Mouse (Mus musculus) heart, adult 2 months (tissue): Measurements from ENCODE around the gene Mindy4. TPM values are rescaled to one million over a fixed set of nuclear protein-coding genes. Genes with fewer than 3 reads are reported as not detected.

ENCODE experiments used
- DNase-seq, 2 experiments: peaks; one replicate each; pipeline ENCODE4 v3.0.0; 2021
- H3K27ac ChIP-seq: fragments of 200-600 bp; 2 replicates; pipeline ENCODE4 v1.8.1; 2022
- H3K27me3 ChIP-seq: fragments of 200-500 bp; 2 replicates; pipeline ENCODE4 v1.6.1; 2012; ENCODE audit warnings: mild to moderate bottlenecking, low read length, inconsistent platforms, mixed read lengths; ENCODE audit not compliant: control insufficient read depth, insufficient read depth
- H3K36me3 ChIP-seq: fragments of 200-500 bp; 2 replicates; pipeline ENCODE4 v1.6.1; 2012; ENCODE audit warnings: low read length, inconsistent platforms; ENCODE audit not compliant: control insufficient read depth, insufficient read depth
- H3K4me1 ChIP-seq: fragments of 200-500 bp; 2 replicates; pipeline ENCODE4 v1.6.1; 2011; ENCODE audit warnings: low read length; ENCODE audit not compliant: control insufficient read depth, insufficient read depth
- H3K4me3 ChIP-seq: fragments of 200-600 bp; 2 replicates; pipeline ENCODE4 v1.8.1; 2022
- H3K79me2 ChIP-seq: fragments of 200-500 bp; replicated peaks from 2 replicates; pipeline ENCODE4 v1.6.1; 2012; ENCODE audit warnings: mild to moderate bottlenecking, inconsistent platforms, low read length, moderate library complexity, mixed read lengths; ENCODE audit not compliant: control insufficient read depth, insufficient read depth
- H3K9ac ChIP-seq: fragments of 200-500 bp; 2 replicates; pipeline ENCODE4 v1.6.1; 2012; ENCODE audit warnings: low read depth, mild to moderate bottlenecking, control low read depth, inconsistent platforms, low read length, mixed read lengths
- CTCF ChIP-seq: fragments of 200-600 bp; IDR thresholded peaks from 2 replicates; pipeline ENCODE4 v1.8.1; 2022; ENCODE audit warnings: antibody characterized with exemption, mild to moderate bottlenecking, moderate library complexity
- EP300 ChIP-seq: fragments of 200-500 bp; IDR thresholded peaks from 2 replicates; pipeline ENCODE4 v1.6.1; 2011; ENCODE audit warnings: low read depth, low read length, control low read depth; ENCODE audit not compliant: insufficient read depth
- POLR2A ChIP-seq: fragments of 200-500 bp; IDR thresholded peaks from 2 replicates; pipeline ENCODE4 v1.6.1; 2011; ENCODE audit warnings: mild to moderate bottlenecking, low read depth, low read length, control low read depth; ENCODE audit not compliant: insufficient read depth
- WGBS: fragments of 180-500 bp; shearing (Covaris S2); methylation state at CpG from one replicate; pipeline ENCODE4 v1.1.7; 2018; 5-methylcytosine and 5-hydroxymethylcytosine counted together
- intact Hi-C: fragments of 180-260 bp; cut with DNase I; formaldehyde crosslinking; loops from one replicate; pipeline ENCODE4 v1.15.1; 2025
- polyA plus RNA-seq: library from polyadenylated mRNA; depleted of rRNA; stranded (reverse); fragments of >200 nt; gene quantifications from 2 replicates; pipeline ENCODE4 v1.2.3, GENCODE M21; 2012
- total RNA-seq, 2 experiments: library from RNA; stranded (reverse); gene quantifications; 2 replicates each; pipeline ENCODE4 v1.2.3; 2021

Mindy4 gene
- total and polyA plus RNA-seq, 3 experiments: 4.3 to 5.2 (median 5.0) TPM

- H3K9ac ChIP-seq: no peak overlapping the region
- H3K79me2 ChIP-seq: no peaks in the 10 kb centered on the region
- no peak overlapping the region for H3K27ac ChIP-seq
- DNase-seq: no peak
- intact Hi-C loops: loop anchor here (10.0 kb wide), 1 partner anchor 56 kb away; no protein-coding TSS in a partner anchor
- WGBS: 83% methylated on average over 6 of the region's 6 CpGs
- no peaks in the 10 kb centered on the region for H3K36me3 ChIP-seq
- no peaks in the 10 kb centered on the region for H3K27me3 ChIP-seq
- H3K4me3 ChIP-seq: no peak overlapping the region
- TF ChIP-seq POLR2A (no peak), CTCF (no peak), EP300 (no peak)
- peaks cover 2% of the 10 kb centered on the region for H3K4me1 ChIP-seq
Observed at GRCm38 (mm10) chr6:55350383-55350952, 147.3 kb downstream of the Mindy4 start.

- whole genome bisulfite sequencing: 77% methylated on average over 7 of the region's 7 CpGs
- intact Hi-C loops: loop anchor here (10.0 kb wide), 1 partner anchor 57 kb away; no protein-coding TSS in a partner anchor
Observed at GRCm38 (mm10) chr6:55351712-55352111, 148.5 kb downstream of the Mindy4 start.

GRCm38 (mm10) chr6:55353711-55354445 lies 150.7 kb downstream of the Mindy4 start:
- no peak overlapping the region for H3K4me3 ChIP-seq
- intact Hi-C loops: loop anchor here (10.0 kb wide), 1 partner anchor 59 kb away; no protein-coding TSS in a partner anchor
- WGBS: 83% methylated on average over 12 of the region's 12 CpGs
- TF ChIP-seq CTCF: no peak
- no peak for TF ChIP-seq EP300
- H3K27me3 ChIP-seq: no peaks in the 10 kb centered on the region
- no peak overlapping the region for H3K9ac ChIP-seq
- no peak for DNase-seq
- H3K36me3 ChIP-seq: no peaks in the 10 kb centered on the region
- no peaks in the 10 kb centered on the region for H3K79me2 ChIP-seq
- peaks cover 17% of the 10 kb centered on the region for H3K4me1 ChIP-seq
- no peak overlapping the region; the same call in 1 of the 2 replicates for H3K27ac ChIP-seq

More at GRCm38 (mm10) chr6:55351712-55352111, 148.5 kb downstream of the Mindy4 start:
- no peaks in the 10 kb centered on the region for H3K79me2 ChIP-seq
- no peak overlapping the region for H3K27ac ChIP-seq
- no peak for DNase-seq
- H3K4me3 ChIP-seq: no peak overlapping the region
- no peaks in the 10 kb centered on the region for H3K36me3 ChIP-seq
- H3K9ac ChIP-seq: no peak overlapping the region
- peaks cover 5% of the 10 kb centered on the region for H3K4me1 ChIP-seq
- no peak for TF ChIP-seq CTCF
- no peak for TF ChIP-seq POLR2A
- TF ChIP-seq EP300: no peak
- no peaks in the 10 kb centered on the region for H3K27me3 ChIP-seq

GRCm38 (mm10) chr6:55354456-55355117 lies 151.4 kb downstream of the Mindy4 start:
- Histone ChIP-seq H3K4me3 (no peak overlapping the region), H3K27me3 (no peaks in the 10 kb centered on the region), H3K27ac (peak overlapping the region; percentile 73; the same call in 1 of the 2 replicates), H3K4me1 (peaks cover 17% of the 10 kb centered on the region), H3K79me2 (no peaks in the 10 kb centered on the region), H3K36me3 (no peaks in the 10 kb centered on the region), H3K9ac (no peak overlapping the region)
- intact Hi-C loops: loop anchor here (10.0 kb wide), 1 partner anchor 60 kb away; no protein-coding TSS in a partner anchor
- 84% methylated on average over 4 of the region's 4 CpGs for WGBS
- no peak for DNase-seq
- TF ChIP-seq POLR2A (no peak), CTCF (no peak), EP300 (no peak)

GRCm38 (mm10) chr6:55355575-55355974 lies 152.4 kb downstream of the Mindy4 start:
- Histone ChIP-seq H3K9ac (no peak overlapping the region), H3K27me3 (no peaks in the 10 kb centered on the region), H3K36me3 (no peaks in the 10 kb centered on the region), H3K27ac (peak overlapping the region; percentile 73), H3K4me1 (peaks cover 17% of the 10 kb centered on the region), H3K4me3 (no peak overlapping the region), H3K79me2 (no peaks in the 10 kb centered on the region)
- WGBS: 73% methylated on average over 7 of the region's 7 CpGs
- no peak for TF ChIP-seq POLR2A
- no peak for TF ChIP-seq CTCF
- TF ChIP-seq EP300: no peak
- intact Hi-C loops: loop anchor here (10.0 kb wide), 1 partner anchor 61 kb away; no protein-coding TSS in a partner anchor
- no peak for DNase-seq
